Mouse (Mus musculus): ENCODE data around the gene Usp24. TPM values are rescaled to one million over a fixed set of nuclear protein-coding genes. Genes with fewer than 3 reads are reported as not detected.
"Not testable (repeated sequence)": the region's sequence is repeated elsewhere in the genome, so short reads cannot be mapped to it uniquely, and the experiment has no call there.

The Usp24 gene
- total RNA-seq, 1 experiment, result 30.5 TPM

GRCm38 (mm10) chr4:106335858-106336257 is 19.8 kb downstream of the Usp24 start:
- H3K9me3 ChIP-seq (ENCODE audit: control insufficient read depth, insufficient read depth, low read depth, low read length), result no peaks in the 10 kb centered on the region
- no peak for TF ChIP-seq MAFK (IDR thresholded peaks at IDR 0.05; ENCODE audit: insufficient read depth, low read depth, low read length)
- TF ChIP-seq ZNF384 (IDR thresholded peaks at IDR 0.05; ENCODE audit: low read depth, low read length), result no peak
- no peak for TF ChIP-seq HCFC1 (IDR thresholded peaks at IDR 0.05; ENCODE audit: borderline replicate concordance, insufficient read depth, low read length)
- no peak for TF ChIP-seq CHD2 (IDR thresholded peaks at IDR 0.05; ENCODE audit: low read depth, low read length)
- no peak for TF ChIP-seq ZC3H11A (IDR thresholded peaks at IDR 0.05; ENCODE audit: borderline replicate concordance, low read depth, low read length)
- H3K4me3 ChIP-seq (ENCODE audit: insufficient read depth in 1 of 2, low read depth in 1 of 2, low read length in 2 of 2, poor library complexity in 1 of 2, severe bottlenecking in 1 of 2), result no peak overlapping the region
- in situ Hi-C loops (cut with MboI; ENCODE audit: low sequenced_read_pairs in 2 of 2, unreplicated experiment in 2 of 2), result no loop called here
- DNase-seq (ENCODE audit: low read depth, low spot score), result no peak
- no peak overlapping the region for H3K9ac ChIP-seq (ENCODE audit: insufficient read depth, low read depth, low read length, poor library complexity, severe bottlenecking)
- H3K36me3 ChIP-seq (ENCODE audit: control insufficient read depth, insufficient read depth, low read length, poor library complexity, severe bottlenecking), result no peaks in the 10 kb centered on the region; the same call in 1 of the 2 replicates
- H3K27ac ChIP-seq (ENCODE audit: insufficient read depth, low read depth, low read length, poor library complexity, severe bottlenecking), result no peak overlapping the region
- H3K4me1 ChIP-seq (ENCODE audit: control insufficient read depth in 2 of 2, insufficient read depth in 2 of 2, low read length in 2 of 2, poor library complexity in 1 of 2), result peaks cover 0 to 4% of the 10 kb centered on the region in 2 experiments; a peak in 1 of 4 replicates

- no peak overlapping the region for H3K9ac ChIP-seq (ENCODE audit: insufficient read depth, low read depth, low read length, poor library complexity, severe bottlenecking)
- peaks cover 0 to 2% of the 10 kb centered on the region in 2 experiments; a peak in 1 of 4 replicates for H3K4me1 ChIP-seq (ENCODE audit: control insufficient read depth in 2 of 2, insufficient read depth in 2 of 2, low read length in 2 of 2, poor library complexity in 1 of 2)
- in situ Hi-C loops (cut with MboI; ENCODE audit: low sequenced_read_pairs in 2 of 2, unreplicated experiment in 2 of 2), result no loop called here
- H3K27ac ChIP-seq (ENCODE audit: insufficient read depth, low read depth, low read length, poor library complexity, severe bottlenecking), result no peak overlapping the region
- no peak overlapping the region for H3K4me3 ChIP-seq (ENCODE audit: insufficient read depth in 1 of 2, low read depth in 1 of 2, low read length in 2 of 2, poor library complexity in 1 of 2, severe bottlenecking in 1 of 2)
- peaks cover 5% of the 10 kb centered on the region for H3K36me3 ChIP-seq (ENCODE audit: control insufficient read depth, insufficient read depth, low read length, poor library complexity, severe bottlenecking)
- no peaks in the 10 kb centered on the region for H3K9me3 ChIP-seq (ENCODE audit: control insufficient read depth, insufficient read depth, low read depth, low read length)
- TF ChIP-seq MAFK (IDR thresholded peaks at IDR 0.05; ENCODE audit: insufficient read depth, low read depth, low read length), result no peak
- TF ChIP-seq HCFC1 (IDR thresholded peaks at IDR 0.05; ENCODE audit: borderline replicate concordance, insufficient read depth, low read length), result no peak
- no peak for TF ChIP-seq ZC3H11A (IDR thresholded peaks at IDR 0.05; ENCODE audit: borderline replicate concordance, low read depth, low read length)
- TF ChIP-seq ZNF384 (IDR thresholded peaks at IDR 0.05; ENCODE audit: low read depth, low read length), result no peak
- TF ChIP-seq CHD2 (IDR thresholded peaks at IDR 0.05; ENCODE audit: low read depth, low read length), result no peak
- DNase-seq (ENCODE audit: low read depth, low spot score), result no peak
Measured at GRCm38 (mm10) chr4:106347664-106348063, 31.7 kb downstream of the Usp24 start.

DNA sequence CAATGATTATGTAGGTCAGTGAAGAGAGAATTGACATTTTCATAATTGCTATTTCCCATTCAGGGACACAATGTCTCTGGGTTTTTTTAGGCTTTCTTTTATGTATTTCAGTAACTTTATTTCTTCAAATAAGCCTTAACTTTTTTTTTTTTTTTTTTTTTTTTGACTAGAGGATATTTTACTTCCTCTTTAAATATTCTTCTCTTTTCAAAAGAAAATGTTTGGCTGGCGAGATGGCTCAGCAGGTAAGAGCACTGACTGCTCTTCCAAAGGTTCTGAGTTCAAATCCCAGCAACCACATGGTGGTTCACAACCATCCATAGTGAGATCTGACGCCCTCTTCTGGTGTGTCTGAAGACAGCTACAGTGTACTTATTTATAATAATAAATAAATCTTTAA is 39.0 kb downstream of the Usp24 start:
- H3K27ac ChIP-seq (ENCODE audit: insufficient read depth, low read depth, low read length, poor library complexity, severe bottlenecking); H3K4me3 ChIP-seq (ENCODE audit: insufficient read depth in 1 of 2, low read depth in 1 of 2, low read length in 2 of 2, poor library complexity in 1 of 2, severe bottlenecking in 1 of 2): not testable (repeated sequence)

GRCm38 (mm10) chr4:106370013-106370412 is 54.0 kb downstream of the Usp24 start:
- Histone ChIP-seq H3K27ac (ENCODE audit: insufficient read depth, low read depth, low read length, poor library complexity, severe bottlenecking) (no peak overlapping the region), H3K9ac (ENCODE audit: insufficient read depth, low read depth, low read length, poor library complexity, severe bottlenecking) (no peak overlapping the region), H3K4me3 (ENCODE audit: insufficient read depth in 1 of 2, low read depth in 1 of 2, low read length in 2 of 2, poor library complexity in 1 of 2, severe bottlenecking in 1 of 2) (no peak overlapping the region), H3K9me3 (ENCODE audit: control insufficient read depth, insufficient read depth, low read depth, low read length) (no peaks in the 10 kb centered on the region), H3K4me1 (ENCODE audit: control insufficient read depth in 2 of 2, insufficient read depth in 2 of 2, low read length in 2 of 2, poor library complexity in 1 of 2) (no peaks in the 10 kb centered on the region), H3K36me3 (ENCODE audit: control insufficient read depth, insufficient read depth, low read length, poor library complexity, severe bottlenecking) (peaks cover 14% of the 10 kb centered on the region)
- in situ Hi-C loops (cut with MboI; ENCODE audit: low sequenced_read_pairs in 2 of 2, unreplicated experiment in 2 of 2), result no loop called here
- TF ChIP-seq MAFK (IDR thresholded peaks at IDR 0.05; ENCODE audit: insufficient read depth, low read depth, low read length), result no peak
- no peak for TF ChIP-seq ZNF384 (IDR thresholded peaks at IDR 0.05; ENCODE audit: low read depth, low read length)
- TF ChIP-seq CHD2 (IDR thresholded peaks at IDR 0.05; ENCODE audit: low read depth, low read length), result no peak
- no peak for TF ChIP-seq ZC3H11A (IDR thresholded peaks at IDR 0.05; ENCODE audit: borderline replicate concordance, low read depth, low read length)
- no peak for TF ChIP-seq HCFC1 (IDR thresholded peaks at IDR 0.05; ENCODE audit: borderline replicate concordance, insufficient read depth, low read length)
- no peak for DNase-seq (ENCODE audit: low read depth, low spot score)

More for the DNA sequence above, 39.0 kb downstream of the Usp24 start:
- in situ Hi-C loops (cut with MboI; ENCODE audit: low sequenced_read_pairs in 2 of 2, unreplicated experiment in 2 of 2); H3K9ac ChIP-seq (ENCODE audit: insufficient read depth, low read depth, low read length, poor library complexity, severe bottlenecking); H3K9me3 ChIP-seq (ENCODE audit: control insufficient read depth, insufficient read depth, low read depth, low read length); H3K4me1 ChIP-seq (ENCODE audit: control insufficient read depth in 2 of 2, insufficient read depth in 2 of 2, low read length in 2 of 2, poor library complexity in 1 of 2); DNase-seq (ENCODE audit: low read depth, low spot score); H3K36me3 ChIP-seq (ENCODE audit: control insufficient read depth, insufficient read depth, low read length, poor library complexity, severe bottlenecking): not testable (repeated sequence)

- H3K9me3 ChIP-seq (ENCODE audit: control insufficient read depth, insufficient read depth, low read depth, low read length), result no peaks in the 10 kb centered on the region
- no peaks in the 10 kb centered on the region; a peak in 1 of 4 replicates for H3K4me1 ChIP-seq (ENCODE audit: control insufficient read depth in 2 of 2, insufficient read depth in 2 of 2, low read length in 2 of 2, poor library complexity in 1 of 2)
- no peak overlapping the region for H3K9ac ChIP-seq (ENCODE audit: insufficient read depth, low read depth, low read length, poor library complexity, severe bottlenecking)
- TF ChIP-seq ZC3H11A (IDR thresholded peaks at IDR 0.05; ENCODE audit: borderline replicate concordance, low read depth, low read length), result peak; percentile 29; the same call in 1 of the 2 replicates
- TF ChIP-seq MAFK (IDR thresholded peaks at IDR 0.05; ENCODE audit: insufficient read depth, low read depth, low read length), result no peak
- H3K4me3 ChIP-seq (ENCODE audit: insufficient read depth in 1 of 2, low read depth in 1 of 2, low read length in 2 of 2, poor library complexity in 1 of 2, severe bottlenecking in 1 of 2), result no peak overlapping the region
- DNase-seq (ENCODE audit: low read depth, low spot score), result peak; percentile 76
- H3K27ac ChIP-seq (ENCODE audit: insufficient read depth, low read depth, low read length, poor library complexity, severe bottlenecking), result no peak overlapping the region
- in situ Hi-C loops (cut with MboI; ENCODE audit: low sequenced_read_pairs in 2 of 2, unreplicated experiment in 2 of 2), result no loop called here
- peaks cover 23% of the 10 kb centered on the region for H3K36me3 ChIP-seq (ENCODE audit: control insufficient read depth, insufficient read depth, low read length, poor library complexity, severe bottlenecking)
Measured at GRCm38 (mm10) chr4:106375857-106376256, 59.8 kb downstream of the Usp24 start.

Measured in ES-E14 (cell line).